10 mouse cellular contexts compared by ENCODE assay signal in the genomic region with DNA sequence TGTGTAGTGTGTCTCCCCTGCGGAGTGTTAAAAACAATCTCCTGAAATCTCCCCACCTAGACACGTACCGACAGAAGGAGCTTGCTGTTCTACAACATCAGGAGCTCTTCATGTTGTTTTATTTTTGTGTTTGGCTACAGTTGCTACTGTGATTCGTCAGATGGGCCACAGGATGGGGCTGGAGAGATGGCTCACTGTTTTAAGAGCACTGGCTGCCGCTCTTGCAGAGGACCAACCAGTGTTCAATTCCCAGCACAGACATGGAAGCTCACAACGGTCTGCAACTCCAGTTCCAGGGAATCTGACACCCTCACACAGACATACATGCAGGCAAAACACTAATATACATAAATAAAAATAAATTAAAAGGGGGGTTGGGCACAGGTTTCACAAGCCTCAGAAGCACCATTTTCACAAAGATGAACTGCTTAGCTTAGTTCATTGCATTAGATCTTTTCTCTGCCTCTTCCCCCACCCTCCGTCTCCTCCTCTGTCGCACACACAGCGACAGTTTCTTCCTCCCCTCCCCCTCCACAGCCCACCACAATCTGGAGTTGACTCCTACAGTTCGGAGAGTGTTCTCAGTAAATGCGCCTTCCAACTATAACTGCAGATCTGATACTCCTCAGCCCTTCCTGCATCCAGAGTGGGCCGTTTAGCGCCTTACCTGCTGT. TPM values are rescaled to one million over a fixed set of nuclear protein-coding genes. Genes with fewer than 3 reads are reported as not detected.
DNase-seq lines count a peak whose midpoint lies in the region; ATAC-seq and TF ChIP-seq lines count a peak whose summit lies in the region.
"Had no signal": no experiment of that assay in that cellular context is flagged by ENCODE, and none has a peak within 500 bp of the region (broad histone marks: within the 10 kb centered on the region; RNA-seq: fewer than 3 reads in every experiment).

No protein-coding gene starts in this region.

- TF ChIP-seq POLR2A in thymus, adult 2 months (IDR thresholded peaks at IDR 0.05; ENCODE audit: control insufficient read depth, extremely low read depth, insufficient read depth, low read length, poor library complexity), result no peak

- no peaks in the 10 kb centered on the region for H3K9me3 ChIP-seq in forebrain, embryonic 14.5 days (replicated peaks; ENCODE audit: control insufficient read depth, low read length)
- H3K9me3 ChIP-seq in liver, postnatal 0 days (ENCODE audit: low read length), result no peaks in the 10 kb centered on the region

- peak; percentile 35; the same call in 1 of the 2 replicates for ATAC-seq in forebrain, embryonic 14.5 days
- ATAC-seq in liver, postnatal 0 days, result no peak
- no peak for ATAC-seq in erythroblast, adult 5-6 weeks (replicated peaks; ENCODE audit: low FRiP score, poor library complexity, severe bottlenecking)

- peak; percentile 25 for TF ChIP-seq CTCF in liver, postnatal 0 days (IDR thresholded peaks at IDR 0.05; ENCODE audit: low read depth)
- no peak for TF ChIP-seq CTCF in thymus, adult 2 months (IDR thresholded peaks at IDR 0.05; ENCODE audit: borderline replicate concordance, control insufficient read depth, extremely low read depth, insufficient read depth, low read length, poor library complexity)

- H3K27ac ChIP-seq in forebrain, embryonic 14.5 days (ENCODE audit: low read depth, low read length), result peak overlapping the region; percentile 63
- H3K27ac ChIP-seq in liver, postnatal 0 days (ENCODE audit: low read depth), result no peak overlapping the region
- H3K27ac ChIP-seq in thymus, adult 2 months (ENCODE audit: control insufficient read depth, insufficient read depth, low read length), result peak overlapping the region; percentile 79

- H3K4me1 ChIP-seq in forebrain, embryonic 14.5 days (ENCODE audit: control insufficient read depth, insufficient read depth, low read length), result peaks cover 8% of the 10 kb centered on the region
- peaks cover 36% of the 10 kb centered on the region for H3K4me1 ChIP-seq in liver, postnatal 0 days (ENCODE audit: insufficient read depth)
- H3K4me1 ChIP-seq in thymus, adult 2 months (replicated peaks; ENCODE audit: control insufficient read depth, insufficient read depth, low read length), result peaks cover 50% of the 10 kb centered on the region

- peak overlapping the region; percentile 3; the same call in 1 of the 2 replicates for H3K4me3 ChIP-seq in forebrain, embryonic 14.5 days (ENCODE audit: low read depth, low read length)
- no peak overlapping the region for H3K4me3 ChIP-seq in liver, postnatal 0 days (ENCODE audit: low read depth, low read length)
- H3K4me3 ChIP-seq in thymus, adult 2 months (ENCODE audit: control insufficient read depth, insufficient read depth, low read length), result peak overlapping the region; percentile 64
- H3K4me3 ChIP-seq: myocyte had no signal

- peak overlapping the region; percentile 35 for H3K4me2 ChIP-seq in forebrain, embryonic 14.5 days (ENCODE audit: low read length)
- no peak overlapping the region for H3K4me2 ChIP-seq in liver, postnatal 0 days (ENCODE audit: low read depth, low read length)

- 27% methylated on average over 13 of the region's 13 CpGs for WGBS in forebrain, embryonic 14.5 days
- 33% methylated on average over 13 of the region's 13 CpGs for WGBS in liver, postnatal 0 days (ENCODE audit: insufficient replicate concordance)
- WGBS in thymus, adult 2 months, result 34% methylated on average over 13 of the region's 13 CpGs

- peak; percentile 85 for DNase-seq in heart, adult 11 months
- no peak for DNase-seq in heart, postnatal 14 days
- peak; percentile 73 for DNase-seq in CD4-positive helper T cell, adult 2 months (ENCODE audit: low read depth, low spot score)
- peak; percentile 58 for DNase-seq in forebrain, embryonic 14.5 days (ENCODE audit: low spot score)
- DNase-seq in liver, postnatal 0 days, result no peak
- peak; percentile 61 for DNase-seq in thymus, adult 2 months
- DNase-seq in spleen, adult 12 weeks (ENCODE audit: low spot score), result no peak

- H3K9ac ChIP-seq in forebrain, embryonic 14.5 days (ENCODE audit: low read length), result peak overlapping the region; percentile 29; the same call in 1 of the 2 replicates
- no peak overlapping the region for H3K9ac ChIP-seq in liver, postnatal 0 days (replicated peaks)

- intact Hi-C loops in heart, postnatal 14 days (cut with DNase I), result loop anchor here (10.0 kb wide), 1 partner anchor 476 kb away; a partner anchor contains a TSS

- no peaks in the 10 kb centered on the region for H3K27me3 ChIP-seq in forebrain, embryonic 14.5 days (replicated peaks; ENCODE audit: control insufficient read depth, insufficient read depth, low read length)
- H3K27me3 ChIP-seq in liver, postnatal 0 days (ENCODE audit: insufficient read depth, low read length), result 0 out of 2 replicates have a peak, but pooled peaks cover 4% of the 10 kb centered on the region
- H3K27me3 ChIP-seq in thymus, adult 2 months (ENCODE audit: control insufficient read depth, insufficient read depth, low read length), result no peaks in the 10 kb centered on the region
- H3K27me3 ChIP-seq: CH12.LX had no signal

- H3K36me3 ChIP-seq in forebrain, embryonic 14.5 days (ENCODE audit: control insufficient read depth, insufficient read depth, low read length), result no peaks in the 10 kb centered on the region
- no peaks in the 10 kb centered on the region for H3K36me3 ChIP-seq in liver, postnatal 0 days (replicated peaks; ENCODE audit: insufficient read depth, low read length)
- no peaks in the 10 kb centered on the region for H3K36me3 ChIP-seq in thymus, adult 2 months (ENCODE audit: control insufficient read depth, insufficient read depth, low read length)

- TF ChIP-seq EP300 in liver, postnatal 0 days (IDR thresholded peaks at IDR 0.05; ENCODE audit: low read depth), result no peak

RNA-seq across cellular contexts. Expression of a gene that starts 6.0 kb away (rescaled TPM):
- total RNA-seq in heart, postnatal 14 days (2021), result 10 to 100 TPM; 93.2 to 99.4 TPM
- polyA plus RNA-seq in forebrain, embryonic 14.5 days (2014; fragmentation: Nextera tagmentation; extraction: Ambion mirVana), result 118 and 137 TPM in 2 replicates
- 29.2 and 32.5 TPM in 2 replicates for polyA plus RNA-seq in liver, postnatal 0 days (2015; fragmentation: Nextera tagmentation; extraction: Ambion mirVana)
- polyA plus RNA-seq in thymus, adult 2 months (2012; rRNA removed), result 236 and 257 TPM in 2 replicates
- 36.1 and 75.0 TPM in 2 replicates for total RNA-seq in erythroblast, adult 5-6 weeks (2015; ENCODE audit: low replicate concordance)
- 114 and 135 TPM in 2 replicates for total RNA-seq in erythroblast, adult 5-6 weeks (2017; ENCODE audit: low replicate concordance)

RNA-seq across cellular contexts. Expression of a gene that starts 9.1 kb away (rescaled TPM):
- total RNA-seq in heart, postnatal 14 days (2021), result 1 to 10 TPM; 3.5 to 4.0 TPM
- 11.0 and 11.6 TPM in 2 replicates for polyA plus RNA-seq in forebrain, embryonic 14.5 days (2014; fragmentation: Nextera tagmentation; extraction: Ambion mirVana)
- polyA plus RNA-seq in liver, postnatal 0 days (2015; fragmentation: Nextera tagmentation; extraction: Ambion mirVana), result 9.7 and 11.9 TPM in 2 replicates
- 141 and 177 TPM in 2 replicates for polyA plus RNA-seq in thymus, adult 2 months (2012; rRNA removed)
- 15.9 and 37.5 TPM in 2 replicates for total RNA-seq in erythroblast, adult 5-6 weeks (2015; ENCODE audit: low replicate concordance)
- 11.7 and 13.3 TPM in 2 replicates for total RNA-seq in erythroblast, adult 5-6 weeks (2017; ENCODE audit: low replicate concordance)

RNA-seq across cellular contexts. Expression of a gene that starts 14.7 kb away (rescaled TPM):
- 1 to 10 TPM in 1 of 2 experiments, under 1 TPM in 1; 0.96 to 1.6 TPM for total RNA-seq in heart, postnatal 14 days (2021)
- 0.18 and 0.36 TPM in 2 replicates for polyA plus RNA-seq in forebrain, embryonic 14.5 days (2014; fragmentation: Nextera tagmentation; extraction: Ambion mirVana)
- 1.9 and 2.1 TPM in 2 replicates for polyA plus RNA-seq in liver, postnatal 0 days (2015; fragmentation: Nextera tagmentation; extraction: Ambion mirVana)
- 119 and 123 TPM in 2 replicates for polyA plus RNA-seq in thymus, adult 2 months (2012; rRNA removed)
- total RNA-seq in erythroblast, adult 5-6 weeks (2015; ENCODE audit: low replicate concordance), result 2.5 TPM in 1 of 2 replicates, not detected in the other
- 3.2 and 3.6 TPM in 2 replicates for total RNA-seq in erythroblast, adult 5-6 weeks (2017; ENCODE audit: low replicate concordance)
- polyA plus RNA-seq: myocyte had no signal

RNA-seq across cellular contexts. Expression of a gene that starts 24.5 kb away (rescaled TPM):
- total RNA-seq in heart, postnatal 14 days (2021), result 1 to 10 TPM; 1.4 to 1.8 TPM
- polyA plus RNA-seq in forebrain, embryonic 14.5 days (2014; fragmentation: Nextera tagmentation; extraction: Ambion mirVana), result 0.66 and 1.2 TPM in 2 replicates
- polyA plus RNA-seq in liver, postnatal 0 days (2015; fragmentation: Nextera tagmentation; extraction: Ambion mirVana), result 3.9 and 4.0 TPM in 2 replicates
- polyA plus RNA-seq in thymus, adult 2 months (2012; rRNA removed), result 130 and 197 TPM in 2 replicates
- 6.1 and 9.6 TPM in 2 replicates for total RNA-seq in erythroblast, adult 5-6 weeks (2015; ENCODE audit: low replicate concordance)
- total RNA-seq in erythroblast, adult 5-6 weeks (2017; ENCODE audit: low replicate concordance), result 7.1 and 15.8 TPM in 2 replicates
- polyA plus RNA-seq: myocyte had no signal

RNA-seq across cellular contexts. Expression of a gene that starts 36.3 kb away (rescaled TPM):
- under 1 TPM; 0.33 to 0.54 TPM for total RNA-seq in heart, postnatal 14 days (2021)
- polyA plus RNA-seq in forebrain, embryonic 14.5 days (2014; fragmentation: Nextera tagmentation; extraction: Ambion mirVana), result 0.22 TPM in 1 of 2 replicates, not detected in the other
- polyA plus RNA-seq in liver, postnatal 0 days (2015; fragmentation: Nextera tagmentation; extraction: Ambion mirVana), result 0.72 and 0.85 TPM in 2 replicates
- 122 and 154 TPM in 2 replicates for polyA plus RNA-seq in thymus, adult 2 months (2012; rRNA removed)
- total RNA-seq in erythroblast, adult 5-6 weeks (2015; ENCODE audit: low replicate concordance), result 0.84 and 7.9 TPM in 2 replicates
- 1.1 TPM in 1 of 2 replicates, not detected in the other for total RNA-seq in erythroblast, adult 5-6 weeks (2017; ENCODE audit: low replicate concordance)

Comparison
In these comparisons a context has a peak if more than half of its experiments do, and no peak if none do; other contexts are left out.
1. DNase-seq: peak in heart, adult 11 months (single experiment), CD4-positive helper T cell, adult 2 months (single experiment), forebrain, embryonic 14.5 days (single experiment) and thymus, adult 2 months (single experiment); none in heart, postnatal 14 days (0 of 2), liver, postnatal 0 days (single experiment) and spleen, adult 12 weeks (single experiment).
2. RNA of a gene that starts 9.1 kb away (polyA plus RNA-seq): 141 to 177 TPM in thymus, adult 2 months; 9.7 to 11.9 TPM in liver, postnatal 0 days and 11.0 to 11.6 TPM in forebrain, embryonic 14.5 days; every median in the first group is over 10 times any median in the second.
3. RNA of a gene that starts 14.7 kb away (polyA plus RNA-seq): 119 to 123 TPM in thymus, adult 2 months; 1.9 to 2.1 TPM in liver, postnatal 0 days and 0.18 to 0.36 TPM in forebrain, embryonic 14.5 days; every median in the first group is over 10 times any median in the second.